Mouse (Mus musculus): ENCODE results near the gene Fras1. TPM values are rescaled to one million over a fixed set of nuclear protein-coding genes. Genes with fewer than 3 reads are reported as not detected.
A peak's percentile ranks its signal among the peaks of the same experiment; 100 is the strongest.

Fras1 gene
- total RNA-seq, 2 experiments from 2014 or later, result 1.8 to 2.5 TPM

- intact Hi-C loops (cut with DNase I), result no loop called here
- no peak for DNase-seq
- TF ChIP-seq CTCF (IDR thresholded peaks at IDR 0.05), result no peak
- H3K27ac ChIP-seq, result no peak overlapping the region
- H3K4me3 ChIP-seq, result no peak overlapping the region
These were observed 383.9 kb downstream of the Fras1 start for GRCm38 (mm10) chr5:96757615-96758014.

- H3K27ac ChIP-seq, result no peak overlapping the region
- DNase-seq, result no peak
- H3K4me3 ChIP-seq, result no peak overlapping the region
- intact Hi-C loops (cut with DNase I), result no loop called here
- TF ChIP-seq CTCF (IDR thresholded peaks at IDR 0.05), result no peak
These were observed 388.3 kb downstream of the Fras1 start for GRCm38 (mm10) chr5:96762021-96762420.

DNA sequence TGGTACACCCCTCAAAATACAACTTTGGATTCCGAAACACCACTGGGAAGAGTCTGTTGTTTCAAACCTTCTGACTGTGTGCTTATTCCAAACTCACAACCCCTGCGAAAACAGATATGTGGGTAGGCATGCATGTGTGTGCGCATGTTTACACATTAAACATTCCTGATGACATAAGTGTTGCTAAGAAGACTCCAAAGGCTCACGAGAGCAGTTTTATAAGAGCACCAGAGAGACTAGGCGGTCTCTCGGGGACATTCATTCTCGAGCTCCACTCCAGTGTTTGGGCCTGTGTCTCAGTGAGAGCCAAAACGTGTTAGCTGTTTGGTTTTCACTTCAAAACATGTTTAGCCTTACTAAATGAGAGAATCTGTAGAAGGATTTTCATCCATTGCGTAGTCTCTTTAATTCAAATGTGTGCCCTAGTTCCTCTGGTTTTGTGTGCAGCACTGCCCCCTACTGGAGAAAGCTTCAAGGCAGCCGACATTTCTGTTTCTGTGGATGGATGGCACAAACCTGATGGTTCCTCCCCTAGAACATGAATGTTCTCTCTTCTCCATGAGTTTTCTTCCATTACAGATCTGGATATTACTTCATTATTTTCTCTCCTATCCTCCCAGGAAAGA lies 395.2 kb downstream of the Fras1 start:
- no peak overlapping the region for H3K27ac ChIP-seq
- intact Hi-C loops (cut with DNase I), result loop anchor here (2.0 kb wide), 1 partner anchor 502 kb away; no protein-coding TSS in a partner anchor
- H3K4me3 ChIP-seq, result no peak overlapping the region
- peak; percentile 89 for TF ChIP-seq CTCF (IDR thresholded peaks at IDR 0.05)
- peak; percentile 67 for DNase-seq

DNA sequence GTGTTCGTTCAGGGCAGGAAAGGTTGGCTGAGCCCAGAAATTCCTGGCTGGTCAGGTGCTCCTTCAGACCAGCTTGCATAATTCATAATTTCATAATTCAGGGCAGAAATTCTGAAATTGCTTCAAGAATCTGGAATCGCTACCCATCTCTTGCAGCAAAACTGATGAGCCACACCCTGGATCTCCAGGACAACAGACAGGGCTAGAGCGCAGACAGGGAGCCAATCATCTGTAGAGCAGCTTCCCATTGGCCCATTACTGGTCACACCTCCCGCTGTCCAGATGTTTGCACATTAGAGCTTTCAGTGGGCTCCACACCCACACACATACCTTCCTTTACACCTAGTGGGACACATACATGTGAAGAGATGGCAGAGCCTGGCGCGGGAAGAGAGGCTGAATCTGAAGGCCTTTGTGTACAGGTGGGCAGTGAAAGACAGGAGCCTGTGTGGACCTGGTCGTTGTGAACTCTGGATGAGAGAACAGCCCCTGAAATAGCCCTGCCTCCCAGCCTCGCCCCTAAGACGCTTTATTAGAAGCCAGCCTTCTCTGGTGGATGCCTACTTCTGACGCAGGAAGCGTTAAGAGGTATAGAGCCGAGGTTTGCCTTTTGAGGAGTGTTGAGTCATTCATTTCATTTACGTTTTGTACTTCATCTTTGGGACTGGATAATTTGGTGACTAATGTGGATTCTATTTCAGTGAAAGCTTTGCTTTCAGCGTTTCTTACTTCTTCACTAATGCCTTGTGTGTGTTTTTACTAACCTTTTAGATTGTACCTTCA lies 409.9 kb downstream of the Fras1 start:
- intact Hi-C loops (cut with DNase I), result no loop called here
- H3K27ac ChIP-seq, result no peak overlapping the region
- no peak for TF ChIP-seq CTCF (IDR thresholded peaks at IDR 0.05)

GRCm38 (mm10) chr5:96785096-96785495 lies 411.3 kb downstream of the Fras1 start:
- H3K4me3 ChIP-seq, result no peak overlapping the region
- H3K27ac ChIP-seq, result no peak overlapping the region
- TF ChIP-seq CTCF (IDR thresholded peaks at IDR 0.05), result no peak
- intact Hi-C loops (cut with DNase I), result no loop called here
- DNase-seq, result no peak

More for the DNA sequence above, 409.9 kb downstream of the Fras1 start:
- no peak overlapping the region for H3K4me3 ChIP-seq
- no peak for DNase-seq

DNA sequence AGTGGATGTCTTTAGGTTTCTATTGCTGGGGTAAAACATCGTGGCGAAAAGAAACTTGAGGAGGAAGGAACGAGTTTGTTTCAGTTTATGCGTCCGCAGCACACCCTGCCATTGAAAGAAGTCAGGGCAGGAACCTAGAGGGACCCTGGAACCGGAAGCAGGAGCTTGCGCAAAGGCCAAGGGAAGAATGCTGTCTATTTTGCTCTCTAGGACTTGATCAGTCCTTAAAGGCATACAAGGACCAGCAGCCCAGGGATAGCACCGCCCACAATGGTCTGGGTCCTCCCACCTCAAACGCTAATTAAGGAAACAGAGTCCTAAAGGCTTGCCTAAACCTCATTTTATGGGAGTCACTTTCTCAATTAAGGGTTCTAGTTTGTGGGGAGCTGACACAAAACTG lies 418.7 kb downstream of the Fras1 start:
- Histone ChIP-seq H3K27ac (peak overlapping the region; percentile 90), H3K4me3 (peak overlapping the region; percentile 78)
- intact Hi-C loops (cut with DNase I), result no loop called here
- DNase-seq, result peak; percentile 46
- no peak for TF ChIP-seq CTCF (IDR thresholded peaks at IDR 0.05)

DNA sequence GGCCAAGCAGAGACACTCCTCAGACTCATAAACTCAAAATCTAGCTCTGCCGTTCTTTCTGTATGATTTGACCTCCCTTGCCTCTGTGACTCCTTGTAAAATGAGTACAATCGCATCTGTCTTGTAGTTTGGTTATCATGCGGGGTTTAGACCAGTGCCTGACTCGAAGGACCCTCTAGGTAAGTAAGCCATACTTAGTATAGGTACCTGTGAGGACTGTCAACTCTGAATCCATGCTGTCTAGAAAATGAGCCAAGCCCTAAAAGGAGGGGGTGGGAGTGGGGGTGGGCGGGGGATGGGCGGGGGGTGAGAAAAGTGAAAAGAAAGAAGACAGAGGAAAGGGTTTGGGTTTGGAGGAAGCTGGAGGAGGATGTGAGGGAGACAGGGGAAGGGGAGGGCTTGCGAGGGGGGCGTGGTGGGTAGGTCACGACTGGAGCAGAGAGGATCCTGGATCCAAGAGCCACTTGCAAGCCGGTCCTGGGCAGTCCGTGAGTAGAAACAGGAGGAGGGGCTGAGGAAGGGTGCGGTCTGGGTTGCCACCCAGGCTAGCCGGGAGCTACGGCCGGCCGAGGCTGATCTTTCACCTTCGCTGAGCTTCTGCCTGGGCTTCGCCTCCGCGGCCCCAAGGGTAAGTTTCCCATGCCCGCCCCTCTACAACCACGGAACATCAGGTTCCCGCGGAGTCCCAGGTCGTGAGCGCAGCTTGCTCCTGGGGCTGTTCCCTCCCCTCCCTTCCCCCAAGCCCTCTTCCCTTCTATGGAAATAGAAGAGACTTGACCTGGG lies 419.4 kb downstream of the Fras1 start, which contains the start of gene Anxa3:
Gene Anxa3, plus strand, starts transcription at position 404 of the 783 bp plus-strand sequence.
- no peak for TF ChIP-seq CTCF (IDR thresholded peaks at IDR 0.05)
- intact Hi-C loops (cut with DNase I), result no loop called here
- Histone ChIP-seq H3K4me3 (peak within 1 kb of the TSS; percentile 78), H3K27ac (peak within 1 kb of the TSS; percentile 90)
- peak; percentile 81 for DNase-seq

DNA sequence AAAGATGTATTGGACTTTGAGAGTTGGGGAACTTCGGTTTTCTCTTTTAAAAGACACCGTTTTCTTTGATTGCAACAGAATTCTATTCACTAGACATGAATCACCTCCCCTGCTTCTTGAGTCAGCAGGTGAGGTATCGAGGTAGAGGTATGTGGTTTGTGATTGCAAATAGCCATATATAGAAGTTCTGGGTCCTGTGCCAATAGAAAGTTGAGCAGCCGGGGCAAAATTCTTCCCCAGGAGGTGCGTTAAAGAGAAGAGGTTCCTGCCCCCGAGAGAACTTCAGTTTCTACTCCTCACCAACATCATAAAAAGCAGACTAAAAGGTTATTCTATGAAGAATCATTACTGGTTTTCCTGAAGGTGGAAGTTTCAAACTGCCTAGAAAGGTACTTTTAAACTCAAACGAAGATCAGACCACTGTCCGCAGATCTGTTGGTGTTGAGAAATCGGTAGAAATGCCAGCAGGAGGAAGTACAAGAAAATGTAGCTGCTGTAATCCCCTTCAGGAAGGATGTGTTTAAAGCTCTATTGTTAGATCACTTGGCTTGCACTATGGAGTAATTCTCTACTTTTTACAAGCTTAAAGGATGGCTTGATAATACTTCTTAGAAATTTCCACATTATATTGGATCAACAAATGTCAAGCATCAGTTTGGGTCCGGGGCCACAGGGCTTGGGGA lies 420.3 kb downstream of the Fras1 start:
- intact Hi-C loops (cut with DNase I), result no loop called here
- H3K27ac ChIP-seq, result peak overlapping the region; percentile 90

GRCm38 (mm10) chr5:96795752-96796151 lies 422.0 kb downstream of the Fras1 start:
- H3K27ac ChIP-seq, result peak overlapping the region; percentile 90
- no peak for TF ChIP-seq CTCF (IDR thresholded peaks at IDR 0.05)
- DNase-seq, result no peak
- intact Hi-C loops (cut with DNase I), result no loop called here
- H3K4me3 ChIP-seq, result peak overlapping the region; percentile 78

More for the DNA sequence above, 420.3 kb downstream of the Fras1 start:
- TF ChIP-seq CTCF (IDR thresholded peaks at IDR 0.05), result no peak
- no peak for DNase-seq
- peak overlapping the region; percentile 78 for H3K4me3 ChIP-seq

DNA sequence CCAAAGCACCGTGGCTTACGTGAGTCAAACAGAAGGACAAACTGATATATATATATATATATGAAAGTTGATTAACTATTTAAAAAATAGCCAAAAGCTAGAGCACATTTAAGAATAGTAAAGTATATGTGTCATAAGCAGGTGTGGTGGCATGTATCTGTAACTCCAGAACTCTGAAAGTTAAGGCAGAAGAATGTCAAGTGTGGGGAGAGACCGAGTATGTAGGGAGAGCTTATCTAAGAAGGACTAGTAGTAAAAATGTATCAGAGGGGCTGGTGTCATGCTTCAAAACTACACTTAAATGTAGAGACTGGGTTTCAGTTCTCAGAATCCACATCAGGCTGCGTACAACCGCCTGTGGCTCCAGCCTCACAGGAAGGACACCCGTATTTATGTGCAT lies 423.7 kb downstream of the Fras1 start:
- Histone ChIP-seq H3K27ac (peak overlapping the region; percentile 64; the same call in 1 of the 2 replicates), H3K4me3 (no peak overlapping the region; the same call in 1 of the 2 replicates)
- intact Hi-C loops (cut with DNase I), result no loop called here
- DNase-seq, result no peak
- no peak for TF ChIP-seq CTCF (IDR thresholded peaks at IDR 0.05)

GRCm38 (mm10) chr5:96799165-96799564 lies 425.4 kb downstream of the Fras1 start:
- no peak for DNase-seq
- no peak overlapping the region for H3K4me3 ChIP-seq
- intact Hi-C loops (cut with DNase I), result no loop called here
- no peak overlapping the region for H3K27ac ChIP-seq
- TF ChIP-seq CTCF (IDR thresholded peaks at IDR 0.05), result no peak

- Histone ChIP-seq H3K27ac (no peak overlapping the region), H3K4me3 (no peak overlapping the region)
- no peak for TF ChIP-seq CTCF (IDR thresholded peaks at IDR 0.05)
- intact Hi-C loops (cut with DNase I), result no loop called here
- no peak for DNase-seq
These were observed 426.2 kb downstream of the Fras1 start for GRCm38 (mm10) chr5:96799969-96800368.
